Mouse (Mus musculus): ENCODE results near the gene Slx1b.
"Not testable (repeated sequence)": the region's sequence is repeated elsewhere in the genome, so short reads cannot be mapped to it uniquely, and the experiment has no call there.

Slx1b gene

DNA sequence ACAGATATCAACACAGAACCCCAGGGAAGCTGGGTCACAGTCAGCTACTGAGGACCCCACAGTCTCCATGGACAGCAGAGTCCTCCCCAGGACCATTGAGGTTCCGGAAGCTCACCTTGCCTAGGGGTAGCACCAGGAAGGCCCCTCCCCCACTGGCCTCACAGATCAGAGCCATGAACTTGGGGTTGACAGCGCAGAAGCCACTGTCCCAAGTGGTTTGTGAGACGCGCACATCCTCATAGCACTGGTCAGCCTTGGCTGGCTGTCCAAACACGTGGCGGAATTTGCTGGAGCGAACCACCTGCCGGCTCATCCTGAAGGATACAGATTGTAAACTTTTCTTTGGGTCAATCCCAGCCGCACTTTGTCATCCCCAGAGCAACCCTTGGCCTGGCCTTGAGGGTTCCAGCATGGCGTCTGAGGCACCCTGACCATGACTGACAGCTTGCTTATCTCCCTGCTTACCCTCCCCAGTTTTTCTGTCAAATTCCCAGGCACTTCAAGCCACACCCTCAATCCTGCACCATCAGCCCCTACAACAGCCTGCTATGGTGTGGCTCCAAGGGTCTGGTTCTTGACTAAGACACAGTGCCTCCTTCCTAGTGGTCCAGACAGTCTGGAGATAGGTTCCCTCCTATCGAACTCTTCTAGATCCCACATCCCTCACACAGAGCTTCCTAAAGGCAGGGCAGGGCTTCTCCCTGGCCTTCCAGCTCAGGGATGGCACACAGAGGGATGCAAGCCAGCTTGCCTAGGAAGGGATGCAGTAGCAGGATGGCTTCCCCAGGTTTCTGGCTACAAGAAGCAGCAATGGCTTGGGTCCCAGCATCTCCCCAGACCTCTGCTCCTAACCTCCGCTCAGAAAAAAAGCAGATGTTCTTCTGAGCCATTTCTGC lies 7.5 kb upstream of the Slx1b start:
- no peak for DNase-seq (ENCODE audit: low read depth in 2 of 2, low spot score in 2 of 2)

DNA sequence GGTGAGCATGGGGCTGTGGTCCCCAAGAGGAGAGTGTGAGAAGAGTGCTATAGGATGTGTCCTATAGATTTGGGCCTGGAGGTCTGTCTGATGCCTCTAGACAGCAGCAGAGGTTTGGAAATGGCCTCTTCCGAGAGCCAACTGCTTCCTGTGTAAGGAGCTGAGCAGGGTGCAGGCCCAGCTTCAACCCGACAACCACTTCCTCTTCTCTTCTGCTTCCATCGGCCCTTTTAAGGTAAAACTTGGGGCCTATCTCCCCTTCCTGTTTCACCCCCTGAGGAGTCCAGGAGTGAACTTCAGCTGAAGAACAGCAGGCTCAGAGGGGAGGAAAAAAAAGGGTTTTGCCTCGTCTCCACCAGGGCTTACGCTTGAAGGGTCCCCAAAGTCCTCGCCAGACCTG lies 6.8 kb upstream of the Slx1b start:
- peak; percentile 75 to 76 for DNase-seq (ENCODE audit: low read depth in 2 of 2, low spot score in 2 of 2)

DNA sequence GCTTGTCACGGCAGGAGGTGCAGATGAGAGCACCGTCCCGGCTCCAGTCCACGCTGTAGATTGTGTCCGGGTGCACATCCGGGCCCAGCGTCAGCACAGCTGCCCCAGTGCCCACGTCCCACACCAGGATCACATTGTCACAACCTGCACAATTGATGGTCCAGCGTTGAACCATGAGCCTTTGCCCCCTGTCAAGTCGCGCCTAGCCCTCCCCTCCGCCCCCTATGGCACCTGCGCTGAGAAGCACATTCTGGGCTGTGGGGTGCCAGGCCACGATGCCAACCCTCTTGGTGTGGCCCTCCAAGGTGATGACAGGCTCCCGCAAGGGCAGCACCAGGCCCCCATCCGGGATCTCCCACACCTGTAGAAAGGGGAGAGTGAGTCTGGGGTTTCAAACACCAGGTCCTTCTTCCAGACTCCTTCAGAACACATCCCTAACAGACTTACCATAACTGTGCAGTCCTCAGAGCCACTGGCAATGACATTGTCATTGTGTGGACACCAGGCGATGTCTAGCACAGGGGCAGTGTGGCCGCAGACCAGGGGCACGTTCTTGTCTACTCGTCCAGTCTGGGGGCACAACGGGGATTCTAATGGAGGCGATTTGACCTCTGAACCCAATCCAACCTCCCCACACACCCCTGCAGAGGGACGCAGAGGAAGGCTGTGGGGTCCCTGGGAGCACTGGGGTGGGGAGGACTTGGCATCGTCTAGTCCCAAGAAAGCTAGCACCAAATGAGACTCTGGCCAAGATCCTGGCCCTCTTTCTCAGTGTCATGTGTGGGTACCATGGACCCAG lies 6.2 kb upstream of the Slx1b start:
- no peak for DNase-seq (ENCODE audit: low read depth in 2 of 2, low spot score in 2 of 2)

DNA sequence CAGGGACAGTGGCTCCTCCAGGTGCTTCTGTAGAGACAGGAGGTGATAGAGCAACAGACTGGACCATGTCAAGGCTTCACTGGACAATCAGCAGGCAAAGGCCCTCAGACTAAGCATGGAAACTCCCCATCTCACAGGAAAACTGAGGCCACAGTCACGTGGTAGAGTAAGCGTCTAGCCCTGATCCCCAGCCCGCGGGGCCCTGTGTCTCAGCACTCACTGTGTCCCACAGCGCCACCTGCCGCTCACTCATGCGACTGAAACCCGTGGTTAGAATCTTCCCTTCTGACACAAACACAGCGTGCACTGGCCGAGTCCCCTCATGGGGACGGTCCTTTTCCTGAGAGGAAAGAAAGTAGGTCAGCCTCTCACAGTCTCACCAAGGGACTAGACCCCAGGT lies 5.5 kb upstream of the Slx1b start:
- peak; percentile 90 to 97 for DNase-seq (ENCODE audit: low read depth in 2 of 2, low spot score in 2 of 2)

DNA sequence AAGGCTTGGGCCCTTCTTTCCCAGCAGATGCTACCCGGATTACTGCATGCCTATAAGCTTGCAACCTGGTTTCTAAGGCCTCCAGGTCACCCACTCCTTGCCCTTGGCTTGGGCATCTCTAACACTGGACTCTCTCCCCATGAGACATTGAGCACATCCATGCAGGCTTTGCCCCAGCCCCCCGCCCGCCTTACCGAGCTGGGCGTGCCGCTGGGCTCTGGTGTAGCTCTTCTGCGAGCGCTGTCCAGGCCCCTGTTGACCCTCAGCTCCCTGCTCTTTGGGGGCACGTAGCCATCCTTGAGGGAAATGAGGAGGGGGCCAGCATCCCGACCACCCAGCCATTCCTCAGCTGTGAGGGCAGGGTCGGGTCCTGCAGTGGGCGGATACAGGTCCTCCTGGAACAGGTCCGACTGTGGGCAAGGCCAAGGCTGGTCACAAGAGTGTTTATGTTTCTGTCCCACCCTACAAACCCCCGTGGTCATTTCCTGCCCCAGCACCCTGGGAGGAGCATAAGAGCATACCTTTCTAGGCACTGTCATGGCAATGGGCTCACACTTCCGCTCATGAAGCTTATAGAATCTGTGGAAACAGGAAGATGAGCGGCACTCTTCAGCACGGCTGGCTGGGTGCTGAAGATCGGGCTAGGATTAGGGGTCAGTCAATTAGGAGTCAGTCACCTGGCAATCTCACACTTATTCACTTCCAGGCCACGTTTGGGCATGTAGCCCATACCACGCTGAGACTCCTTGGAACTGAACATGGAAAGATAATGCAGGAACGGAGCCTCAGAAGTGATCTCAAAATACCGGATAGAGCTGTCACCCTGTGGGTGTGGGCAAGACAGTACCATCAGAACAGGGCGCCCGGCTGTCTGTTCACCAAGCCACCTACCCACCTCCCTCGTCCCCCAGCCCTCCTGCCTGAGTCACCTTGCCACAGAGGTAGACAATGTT lies 4.8 kb upstream of the Slx1b start:
- DNase-seq (ENCODE audit: low read depth in 2 of 2, low spot score in 2 of 2): no peak

DNA sequence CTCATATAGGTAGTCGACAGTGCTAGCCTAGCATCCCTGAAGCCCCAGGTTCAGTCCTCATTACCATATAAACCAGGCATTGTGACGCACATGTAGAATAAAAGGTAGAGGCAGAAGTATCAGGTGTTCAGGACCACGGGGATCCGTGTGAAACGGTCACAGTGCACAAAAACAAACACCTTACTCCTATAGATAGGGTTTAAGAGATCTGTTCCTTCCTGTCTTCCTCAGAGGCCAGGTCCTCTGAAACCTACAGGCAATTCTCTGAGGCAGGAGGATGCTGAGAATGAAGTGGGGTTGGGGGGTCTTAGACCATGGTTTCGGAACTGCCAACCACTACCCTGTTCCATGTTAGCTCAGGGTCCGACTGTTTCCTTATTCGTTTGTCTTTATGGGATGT lies 2.3 kb upstream of the Slx1b start:
- DNase-seq (ENCODE audit: low read depth in 2 of 2, low spot score in 2 of 2): no peak

DNA sequence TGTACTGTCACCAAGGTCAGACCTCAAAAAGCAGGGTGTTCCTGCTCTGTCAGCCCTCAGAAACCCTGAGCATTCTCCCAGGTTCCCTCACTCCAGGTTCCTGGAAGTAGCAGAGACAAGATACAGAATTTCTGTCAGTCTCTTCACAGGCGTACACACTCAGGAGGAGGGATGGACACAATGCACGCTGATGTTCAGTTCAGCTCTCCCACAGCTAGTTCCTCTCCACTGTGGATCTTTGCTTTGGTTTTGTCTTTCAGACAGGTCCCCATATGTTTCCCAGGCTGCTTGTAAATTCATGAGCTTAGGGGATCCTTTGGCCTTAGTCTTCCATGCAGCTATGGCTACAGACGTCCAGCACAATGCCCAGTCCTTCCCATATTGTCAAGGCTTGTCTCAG lies 1.3 kb upstream of the Slx1b start:
- no peak for DNase-seq (ENCODE audit: low read depth in 2 of 2, low spot score in 2 of 2)

DNA sequence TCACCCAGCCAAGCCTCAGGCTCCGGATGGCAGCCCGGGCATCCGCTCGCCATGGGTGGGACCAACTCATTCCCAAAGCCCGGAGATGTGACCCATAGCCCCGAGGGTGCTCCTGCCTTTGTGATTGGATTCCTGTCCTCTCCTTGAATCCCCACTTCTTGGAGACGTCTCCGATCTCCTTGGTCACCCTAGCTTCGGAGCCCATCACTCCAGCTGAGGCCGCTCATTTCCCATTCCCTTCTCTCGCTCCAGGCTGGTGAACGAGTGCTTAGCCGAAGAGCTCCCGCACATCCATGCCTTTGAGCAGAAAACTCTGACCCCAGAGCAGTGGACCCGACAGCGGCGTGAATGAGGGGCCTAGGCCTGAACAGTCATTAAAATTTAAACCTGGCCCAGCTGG lies 719 bp upstream of the Slx1b start:
- no peak for DNase-seq (ENCODE audit: low read depth in 2 of 2, low spot score in 2 of 2)

DNA sequence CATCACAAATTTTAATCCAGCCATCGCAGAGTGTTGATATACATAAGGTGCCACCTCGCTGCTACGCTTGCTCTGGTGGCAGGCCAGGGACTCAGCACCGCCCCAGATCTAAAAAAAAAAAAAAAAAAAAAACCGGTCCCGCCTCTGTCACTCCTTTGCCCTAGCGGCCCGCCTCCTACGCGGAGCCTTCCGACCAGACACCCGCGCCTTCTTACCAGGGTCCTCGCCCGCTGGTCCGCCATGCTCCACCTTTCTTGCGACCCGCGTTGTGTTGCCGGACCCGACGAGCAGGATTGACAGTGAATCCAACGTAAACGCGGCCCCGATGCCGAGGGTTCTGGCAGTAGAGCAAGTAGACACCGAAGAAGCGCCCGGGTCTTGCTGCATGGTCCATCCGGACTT lies 373 bp downstream of the Slx1b start, which contains the start of gene Bola2:
Gene Bola2, plus strand, starts transcription at position 192 of the 402 bp plus-strand sequence.
- peak; percentile 61 to 72 for DNase-seq (ENCODE audit: low read depth in 2 of 2, low spot score in 2 of 2)

DNA sequence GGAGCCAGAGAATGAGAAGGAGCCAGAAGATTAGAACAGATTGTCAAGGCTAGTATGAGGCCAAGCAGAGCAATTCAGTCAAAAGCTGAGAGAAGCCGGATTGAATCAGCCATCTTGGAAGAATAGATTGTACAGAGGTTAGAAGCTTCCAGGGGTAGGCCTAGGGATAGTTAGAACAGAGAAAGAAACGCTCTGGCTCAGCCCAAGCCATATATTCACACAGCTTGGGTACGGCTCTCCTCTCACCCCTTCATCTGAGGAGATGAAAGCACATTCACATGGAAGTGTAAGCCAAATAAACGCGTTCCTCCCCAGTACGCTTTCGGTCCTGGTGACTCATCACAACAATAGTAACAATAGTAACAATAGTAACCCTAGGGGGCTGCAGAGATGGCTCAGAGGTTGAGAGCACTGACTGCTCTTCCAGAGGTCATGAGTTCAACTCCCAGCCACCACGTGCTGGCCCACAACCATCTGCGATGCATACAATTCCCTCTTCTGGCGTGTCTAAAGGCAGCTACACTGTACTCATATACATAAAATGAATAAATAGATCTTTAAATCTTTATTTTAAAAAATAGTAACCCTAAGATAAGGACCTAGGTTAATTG lies 1.0 kb downstream of the Slx1b start:
- DNase-seq (ENCODE audit: low read depth in 2 of 2, low spot score in 2 of 2): no peak

DNA sequence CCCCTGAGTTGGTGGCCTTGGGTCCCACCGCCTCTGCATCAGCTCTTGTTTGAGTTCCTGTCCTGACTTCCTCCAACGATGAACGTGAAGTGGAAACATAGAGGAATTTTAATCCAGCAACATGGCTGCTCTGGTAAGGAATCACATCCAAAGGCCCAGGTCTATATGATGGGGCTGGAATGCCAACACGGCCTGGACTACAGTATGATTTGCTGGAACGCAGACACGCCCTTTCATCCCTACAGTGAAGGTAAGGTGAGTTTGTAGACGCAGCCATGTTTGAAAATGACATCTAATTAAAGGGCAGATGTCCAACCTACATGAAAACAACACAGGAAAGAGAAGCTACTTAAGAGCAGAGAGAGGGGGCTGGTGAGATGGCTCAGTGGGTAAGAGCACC lies 1.8 kb downstream of the Slx1b start:
- no peak for DNase-seq (ENCODE audit: low read depth in 2 of 2, low spot score in 2 of 2)

DNA sequence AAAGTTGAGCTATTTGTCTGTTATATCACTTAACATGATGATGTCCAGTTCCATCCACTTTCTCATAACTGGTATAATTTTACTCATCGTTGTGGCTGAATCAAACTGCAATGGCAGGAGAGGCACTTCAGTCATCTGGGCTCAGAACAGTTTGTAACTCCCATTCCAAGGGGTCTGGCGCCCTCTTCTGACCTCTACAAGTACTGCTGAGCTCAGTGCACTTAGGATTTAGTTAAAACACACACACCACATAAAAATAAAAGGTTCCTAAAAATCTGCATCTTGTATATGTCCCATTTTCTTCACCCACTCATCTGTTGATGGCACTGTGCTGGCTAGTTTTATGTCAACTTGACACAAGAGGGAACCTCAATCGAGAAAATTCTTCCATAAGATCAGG lies 2.3 kb downstream of the Slx1b start:
- DNase-seq (ENCODE audit: low read depth in 2 of 2, low spot score in 2 of 2): peak; percentile 80 to 90

DNA sequence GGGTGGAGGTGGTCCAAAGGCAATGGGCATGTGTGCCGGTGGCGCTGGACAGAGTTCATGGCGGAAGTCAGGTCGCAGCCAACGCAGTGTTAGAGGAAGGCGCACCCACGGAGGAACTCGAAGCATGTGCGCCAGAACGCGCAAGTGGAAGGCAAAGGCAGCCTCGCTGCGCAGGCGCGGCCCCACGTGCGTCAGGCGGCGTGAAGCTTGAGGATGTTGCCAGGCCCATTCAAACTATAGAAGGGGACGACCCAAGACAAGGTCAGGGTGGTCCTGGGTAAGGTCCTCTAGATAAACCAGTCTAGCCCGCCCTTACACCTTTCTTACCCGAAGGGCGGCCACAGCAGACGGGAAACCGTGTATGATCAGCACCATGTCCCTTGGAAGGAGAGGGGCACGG lies 3.2 kb downstream of the Slx1b start:
- no peak for DNase-seq (ENCODE audit: low read depth in 2 of 2, low spot score in 2 of 2)

DNA sequence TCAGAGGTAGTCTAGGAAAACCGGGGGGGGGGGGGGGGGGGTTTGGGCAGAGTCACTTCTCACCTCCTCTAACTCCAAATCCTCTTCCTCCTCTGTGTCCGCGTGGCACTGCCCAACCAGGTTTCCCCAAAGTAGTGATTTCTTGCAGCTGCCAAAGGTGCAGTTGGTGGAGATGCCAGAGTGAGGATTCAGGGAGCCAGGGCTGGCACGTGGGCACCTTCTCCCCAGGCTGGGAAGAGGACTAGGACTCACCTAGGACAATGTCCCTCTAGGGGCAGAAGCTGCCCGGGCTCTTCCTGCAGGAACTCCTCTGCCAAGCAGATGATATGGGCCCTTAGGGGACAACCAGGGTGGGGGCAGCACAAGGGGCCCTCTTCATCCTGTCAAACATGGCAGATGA lies 3.9 kb downstream of the Slx1b start:
- DNase-seq (ENCODE audit: low read depth in 2 of 2, low spot score in 2 of 2): no peak

DNA sequence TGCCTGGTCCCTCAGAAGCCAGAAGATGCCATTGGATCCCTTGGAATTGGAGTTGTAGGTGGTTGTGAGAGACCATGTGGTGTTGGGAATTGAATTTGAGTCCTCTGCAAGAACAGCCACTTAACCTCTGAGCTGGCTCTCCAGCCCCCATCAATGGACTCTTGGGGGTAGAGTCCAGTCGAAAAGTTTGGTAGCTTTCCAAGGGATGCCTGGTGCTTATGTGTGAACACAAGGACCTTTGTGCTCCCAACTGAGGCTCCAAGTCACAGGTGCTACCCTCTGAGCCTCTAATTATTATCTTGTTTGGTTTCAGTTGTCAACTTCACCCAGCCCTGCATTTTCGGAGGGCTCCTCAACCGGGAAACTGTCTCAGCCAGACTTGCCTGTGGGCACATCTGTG lies 4.8 kb downstream of the Slx1b start:
- no peak for DNase-seq (ENCODE audit: low read depth in 2 of 2, low spot score in 2 of 2)

DNA sequence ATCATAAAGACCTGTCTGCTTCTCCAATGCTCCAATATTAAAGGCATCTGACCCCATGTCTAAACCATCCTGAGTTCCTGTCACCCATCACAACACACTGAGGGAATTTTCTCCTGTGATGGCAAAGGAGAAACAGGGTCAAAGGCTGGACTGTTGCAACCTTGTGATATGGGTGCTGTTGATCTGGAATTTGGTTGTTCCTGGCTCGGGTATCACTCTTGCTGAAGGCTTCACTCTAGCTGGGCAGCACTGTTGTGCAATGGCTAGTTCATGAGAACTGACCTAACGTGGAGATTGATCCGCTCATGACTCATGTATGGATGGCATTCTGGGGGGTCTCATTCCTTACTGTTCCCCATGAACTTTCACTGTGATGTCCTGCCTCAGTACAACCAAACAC lies 6.6 kb downstream of the Slx1b start:
- no peak for DNase-seq (ENCODE audit: low read depth in 2 of 2, low spot score in 2 of 2)

DNA sequence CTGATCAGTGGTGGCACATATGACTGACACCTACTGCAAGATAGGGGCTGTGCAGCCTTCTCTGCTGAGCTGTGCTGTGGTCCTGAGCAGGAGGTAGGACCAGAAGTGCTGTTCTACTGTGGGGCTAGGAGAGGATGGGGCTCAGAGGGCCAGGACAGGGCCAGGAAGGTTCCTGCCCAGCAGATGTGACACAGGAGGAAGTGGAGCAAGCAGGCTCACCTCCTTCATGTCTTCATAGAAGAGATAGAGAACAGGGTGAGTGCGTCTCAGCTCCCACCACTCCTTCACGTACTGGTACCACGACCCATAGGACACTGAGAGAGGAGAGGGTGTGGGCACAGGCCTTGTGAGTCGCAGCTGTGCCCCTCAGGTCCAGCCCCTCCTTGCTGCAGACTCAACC lies 7.4 kb downstream of the Slx1b start:
- not testable (repeated sequence) for DNase-seq (ENCODE audit: low read depth in 2 of 2, low spot score in 2 of 2)

DNA sequence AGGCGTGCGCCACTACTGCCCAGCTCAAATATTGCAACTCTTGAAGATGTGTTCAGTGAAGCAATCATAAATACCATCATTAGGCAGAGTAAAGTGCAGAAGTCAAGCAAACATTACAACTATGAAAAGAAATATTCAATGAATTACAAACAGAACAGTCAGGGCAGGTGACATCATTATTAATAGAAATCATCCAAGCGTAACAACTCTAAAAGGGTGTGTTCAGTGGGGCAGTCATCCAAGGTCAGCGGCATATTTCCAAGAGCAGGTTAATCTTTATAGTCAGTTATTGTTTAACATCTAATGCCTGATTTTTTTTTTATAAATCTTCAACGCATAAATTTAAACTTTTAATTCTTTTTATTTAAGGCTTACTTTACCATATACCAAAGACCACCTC lies 14.4 kb downstream of the Slx1b start:
- DNase-seq (ENCODE audit: low read depth in 2 of 2, low spot score in 2 of 2): no peak

DNA sequence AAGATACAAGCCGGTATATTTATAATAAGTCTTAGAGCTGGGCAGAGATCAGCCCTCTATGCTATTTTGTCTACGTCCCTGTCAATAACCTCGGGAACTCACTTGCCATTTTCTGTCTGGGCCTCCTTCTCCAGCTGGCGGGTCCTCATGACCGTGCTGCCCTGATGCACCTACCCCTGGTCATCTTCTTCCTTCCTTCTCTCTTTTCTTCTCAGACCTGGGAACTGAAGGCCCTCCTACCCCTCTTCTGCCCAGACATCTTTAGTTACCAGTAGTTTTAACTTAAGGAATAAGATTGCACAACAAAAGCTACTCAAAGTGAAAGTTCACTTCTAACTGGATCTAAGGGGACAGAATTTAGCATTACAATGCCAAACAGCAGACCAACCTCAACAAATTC lies 15.9 kb downstream of the Slx1b start:
- no peak for DNase-seq (ENCODE audit: low read depth in 2 of 2, low spot score in 2 of 2)

DNA sequence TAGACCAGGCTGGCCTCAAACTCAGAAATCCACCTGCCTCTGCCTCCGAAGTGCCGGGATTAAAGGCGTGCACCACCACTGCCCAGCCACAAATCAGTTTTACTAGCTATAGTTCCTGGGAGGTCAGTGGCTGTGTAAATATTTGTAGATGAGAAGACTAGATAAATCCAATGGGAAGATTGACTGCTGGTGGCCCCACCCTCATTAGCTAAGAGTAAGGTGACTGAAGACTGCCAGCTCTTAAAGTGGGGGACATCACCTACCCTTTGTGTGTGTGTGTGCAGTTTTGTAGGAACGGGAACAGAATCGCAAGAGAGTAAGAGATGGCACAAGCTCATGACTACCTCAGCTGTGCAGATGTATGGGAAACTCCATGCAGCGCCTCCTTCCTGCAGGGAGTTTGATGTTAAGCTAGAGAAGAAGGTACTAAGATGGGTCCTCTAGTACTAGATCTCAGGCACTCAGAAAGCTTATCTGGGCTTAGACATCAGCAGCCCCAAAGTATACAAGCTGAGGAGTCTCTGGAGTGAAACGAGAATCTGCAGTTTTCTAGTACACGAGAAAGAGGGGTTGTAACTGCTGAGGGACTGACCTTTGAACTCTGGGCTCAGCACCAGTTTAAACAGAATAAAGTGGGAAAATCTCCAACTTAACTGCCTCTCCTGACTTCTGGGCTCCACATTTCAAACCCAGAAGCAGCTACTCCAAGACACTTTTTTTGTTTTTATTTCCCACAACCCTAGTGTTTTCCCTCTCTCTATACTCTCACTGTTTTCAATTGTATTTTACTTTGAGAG lies 16.8 kb downstream of the Slx1b start:
- DNase-seq (ENCODE audit: low read depth in 2 of 2, low spot score in 2 of 2): no peak
